Mouse (Mus musculus) lung, adult 18-20 months (tissue): ENCODE results near the gene Gm42674.

ENCODE experiments used
- DNase-seq, 2 experiments: peaks; one replicate each; pipeline ENCODE4 v3.0.0; 2022; ENCODE audit warnings: mixed read lengths in 2 of 2

Gm42674 gene

GRCm38 (mm10) chr3:90601486-90602110, at the start of gene Gm42674:
Gene Gm42674 (plus strand): TSS chr3:90601904.
- no peak for DNase-seq

GRCm38 (mm10) chr3:90552231-90552630, 49.5 kb upstream of the Gm42674 start:
- DNase-seq = no peak

DNA sequence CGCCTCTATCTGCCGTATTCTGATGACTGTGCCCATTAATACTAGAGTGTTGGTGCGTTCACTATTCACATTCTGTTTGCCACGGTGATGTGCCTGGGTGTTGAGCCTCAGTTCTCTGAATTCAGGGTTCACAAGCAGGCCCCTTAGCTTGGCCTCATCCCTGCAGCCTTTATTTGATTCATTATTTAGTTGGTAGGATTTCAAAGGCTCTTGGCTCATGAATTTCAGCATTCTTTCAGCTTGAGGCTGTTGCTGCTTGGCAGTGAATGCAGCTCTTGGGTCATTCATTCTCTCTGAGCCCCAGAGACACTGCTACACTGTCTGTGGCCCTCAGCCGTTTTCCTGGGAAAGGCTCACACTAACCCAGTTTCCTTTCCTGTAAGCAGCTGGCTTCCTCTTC, 45.8 kb upstream of the Gm42674 start:
- DNase-seq = no peak

- DNase-seq = no peak
These were observed 41.6 kb upstream of the Gm42674 start, which contains the start of gene S100a3 for GRCm38 (mm10) chr3:90560008-90560628. Gene S100a3 (plus strand): TSS chr3:90560578.

DNA sequence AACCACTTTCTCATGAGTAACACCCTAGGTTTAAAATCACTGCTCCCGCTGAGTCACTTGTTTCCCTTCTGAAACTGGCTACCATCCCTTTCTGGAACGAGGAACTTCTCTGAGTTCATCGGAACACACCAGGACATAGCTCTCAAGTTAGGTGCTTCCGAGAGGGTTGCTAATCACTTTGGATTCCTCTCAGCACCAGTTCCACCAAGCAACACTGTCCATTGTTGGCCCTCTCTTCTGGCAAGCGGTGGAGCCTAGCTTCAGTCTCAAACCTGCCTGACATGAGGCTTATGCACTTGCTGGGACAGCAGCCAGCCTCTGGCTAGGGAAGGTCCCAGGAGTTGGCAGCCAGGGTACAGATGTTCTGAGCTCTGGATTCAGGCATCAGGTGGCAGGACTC, 27.0 kb upstream of the Gm42674 start:
- no peak for DNase-seq

DNA sequence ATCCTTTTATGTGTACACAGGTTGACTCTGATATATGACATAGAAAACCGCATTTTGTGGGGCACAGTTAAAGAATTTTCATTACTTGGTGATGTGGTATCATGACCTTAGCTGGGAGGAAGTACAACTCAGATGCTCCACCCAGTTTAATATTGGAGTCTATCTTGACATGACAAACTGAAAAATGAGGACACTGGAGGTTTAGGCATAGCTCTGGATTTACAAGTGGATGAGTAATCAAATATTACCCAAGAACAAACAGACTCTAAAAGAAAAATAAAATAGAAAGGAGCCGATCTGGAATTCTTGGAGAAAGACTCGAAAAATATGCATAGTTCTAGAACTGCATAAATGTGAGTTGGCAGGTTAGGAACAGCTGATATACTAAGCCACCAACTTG, 26.4 kb upstream of the Gm42674 start:
- DNase-seq = no peak

DNA sequence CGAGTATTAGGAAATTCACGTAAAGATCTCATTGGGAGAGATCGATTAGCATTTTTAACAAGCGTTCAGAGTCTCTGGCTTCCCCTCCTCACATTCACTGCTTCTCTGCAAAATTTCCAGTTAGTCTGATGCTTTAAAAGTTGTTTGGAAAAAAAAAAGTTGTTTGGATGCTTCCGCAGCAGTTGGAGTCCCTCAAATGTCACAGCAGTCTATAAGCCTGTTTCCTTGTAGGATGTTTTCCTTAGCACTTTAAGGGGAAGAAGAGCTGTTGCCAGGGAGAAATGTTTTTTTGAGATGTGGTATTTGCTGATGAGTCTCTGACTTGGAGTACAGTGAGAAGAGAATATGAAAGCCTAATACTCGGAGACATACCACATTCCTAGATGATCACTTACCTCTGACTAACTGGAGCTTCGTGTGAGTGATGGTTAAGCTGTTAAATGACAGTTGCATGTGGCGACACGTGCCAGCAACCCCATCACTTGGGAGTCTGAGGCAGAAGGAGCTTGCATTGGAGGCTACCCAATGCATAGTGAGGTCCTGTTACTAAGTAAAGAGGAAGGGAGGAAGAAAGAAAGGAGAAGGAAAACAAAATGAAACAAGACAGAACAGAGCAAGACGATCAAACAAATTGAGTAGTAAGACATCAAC, 25.2 kb upstream of the Gm42674 start:
- no peak for DNase-seq

DNA sequence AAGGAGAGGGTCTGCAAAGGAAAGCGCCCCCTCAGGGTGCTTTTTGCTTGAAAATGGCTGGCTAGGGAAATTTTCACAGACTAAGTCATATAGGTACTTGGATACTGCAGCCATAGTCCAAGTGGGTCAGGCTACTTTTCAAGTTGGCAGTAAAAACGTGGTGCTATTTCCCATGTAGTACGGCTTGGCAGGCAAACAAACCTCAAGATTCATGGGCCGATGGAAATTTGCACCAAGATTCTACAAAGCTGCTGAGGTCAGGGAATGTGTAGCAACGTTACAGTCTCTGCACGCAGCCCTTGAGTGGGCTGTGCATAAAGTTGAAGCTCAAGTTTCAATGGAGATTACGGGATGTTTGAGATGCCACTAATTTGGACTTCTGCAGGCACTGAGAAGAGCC, 22.3 kb upstream of the Gm42674 start:
- no peak for DNase-seq

GRCm38 (mm10) chr3:90581141-90581540, 20.6 kb upstream of the Gm42674 start:
- no peak for DNase-seq

- DNase-seq = no peak
These were observed 19.5 kb upstream of the Gm42674 start for GRCm38 (mm10) chr3:90582156-90582555.

DNA sequence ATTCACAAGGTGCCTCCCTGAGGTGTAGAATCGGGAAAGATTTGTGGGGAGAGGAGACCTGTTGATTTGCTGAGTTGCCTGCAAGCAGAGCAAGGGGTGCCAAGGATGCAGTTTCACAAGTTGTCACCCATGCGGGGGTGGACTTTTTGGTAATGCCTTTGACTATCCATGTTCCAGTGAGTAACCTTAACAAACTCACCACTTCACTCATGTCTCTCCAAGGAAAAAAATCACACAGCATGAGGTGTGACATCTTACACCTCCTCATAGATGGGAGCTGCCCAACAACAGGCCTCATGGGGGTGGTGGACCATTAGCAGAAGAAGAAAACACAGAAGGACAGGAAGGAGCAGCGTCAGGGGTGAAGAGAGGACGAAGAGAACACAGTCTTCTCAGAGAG, 19.1 kb upstream of the Gm42674 start:
- no peak for DNase-seq

GRCm38 (mm10) chr3:90583893-90584292, 17.8 kb upstream of the Gm42674 start:
- no peak for DNase-seq

DNA sequence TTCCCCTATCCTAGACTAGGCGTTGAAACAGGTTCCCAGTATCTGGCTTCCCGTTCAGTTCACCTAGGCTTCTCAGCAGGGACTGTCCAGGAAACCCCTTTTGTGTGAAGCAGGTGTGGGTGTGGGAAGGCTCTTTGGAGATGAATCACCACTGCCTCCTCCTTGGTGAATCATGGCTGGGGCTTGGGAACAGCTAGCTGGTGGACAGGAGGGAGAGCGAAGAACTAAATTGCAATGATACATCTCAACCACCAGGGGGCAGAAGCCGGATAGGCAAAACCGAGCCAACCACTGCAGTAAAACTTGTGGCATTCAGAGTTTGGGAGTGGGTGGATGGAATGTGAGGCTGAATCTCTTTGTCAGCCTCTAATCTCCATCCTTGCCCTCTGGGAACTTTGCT, 16.1 kb upstream of the Gm42674 start:
- DNase-seq = peak; percentile 63 to 78

DNA sequence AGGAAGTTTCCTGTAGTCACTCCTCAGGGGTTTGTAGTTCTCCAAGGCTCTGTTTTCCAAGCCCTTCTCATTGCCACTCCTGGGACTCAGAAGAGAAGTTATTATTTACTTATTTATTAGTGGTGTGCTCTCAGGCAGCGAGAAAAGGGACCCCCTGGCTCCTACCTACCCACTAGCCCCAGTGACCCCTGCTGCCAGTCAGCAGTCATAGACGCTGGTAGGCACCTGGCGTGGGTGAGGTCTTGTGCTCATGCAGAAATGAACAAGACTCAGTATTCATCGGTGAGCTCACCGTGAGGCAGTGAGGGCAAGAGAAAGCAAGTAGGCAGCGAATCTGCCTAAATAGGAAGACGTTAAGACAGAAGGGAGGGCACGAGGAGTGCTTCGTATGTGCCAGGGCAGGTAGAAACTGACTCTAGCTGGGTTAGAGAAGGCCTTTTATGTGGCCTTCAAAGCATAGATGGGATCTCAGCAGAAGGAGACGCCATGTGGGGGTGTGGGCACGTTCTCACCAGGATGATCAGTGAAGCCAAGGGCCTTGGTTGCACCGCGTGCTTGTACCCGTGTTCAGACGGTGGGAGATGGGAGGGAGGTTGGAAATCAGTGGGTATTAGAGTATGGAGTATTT, 15.6 kb upstream of the Gm42674 start:
- no peak for DNase-seq

DNA sequence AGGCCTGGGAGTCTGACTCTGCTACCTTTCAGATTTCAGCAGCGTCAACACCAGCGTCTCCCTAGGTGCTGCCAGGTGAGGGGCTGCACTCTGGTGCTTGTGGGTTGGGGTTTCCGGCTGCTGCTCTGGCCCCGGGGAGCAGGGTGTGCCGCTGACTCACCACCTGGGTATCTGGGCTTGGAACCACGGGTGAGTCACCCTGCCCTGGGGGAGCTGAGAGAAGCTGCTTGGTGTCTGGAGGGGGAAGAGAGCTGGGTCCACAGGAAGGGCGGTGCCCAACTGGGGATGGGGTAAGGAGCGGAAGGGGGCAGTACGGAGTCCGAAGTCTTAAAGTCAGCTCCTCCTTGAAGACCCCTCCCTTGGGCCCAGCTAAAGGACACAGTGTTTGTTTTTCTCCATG, 14.8 kb upstream of the Gm42674 start:
- peak; percentile 90 to 92 for DNase-seq

DNA sequence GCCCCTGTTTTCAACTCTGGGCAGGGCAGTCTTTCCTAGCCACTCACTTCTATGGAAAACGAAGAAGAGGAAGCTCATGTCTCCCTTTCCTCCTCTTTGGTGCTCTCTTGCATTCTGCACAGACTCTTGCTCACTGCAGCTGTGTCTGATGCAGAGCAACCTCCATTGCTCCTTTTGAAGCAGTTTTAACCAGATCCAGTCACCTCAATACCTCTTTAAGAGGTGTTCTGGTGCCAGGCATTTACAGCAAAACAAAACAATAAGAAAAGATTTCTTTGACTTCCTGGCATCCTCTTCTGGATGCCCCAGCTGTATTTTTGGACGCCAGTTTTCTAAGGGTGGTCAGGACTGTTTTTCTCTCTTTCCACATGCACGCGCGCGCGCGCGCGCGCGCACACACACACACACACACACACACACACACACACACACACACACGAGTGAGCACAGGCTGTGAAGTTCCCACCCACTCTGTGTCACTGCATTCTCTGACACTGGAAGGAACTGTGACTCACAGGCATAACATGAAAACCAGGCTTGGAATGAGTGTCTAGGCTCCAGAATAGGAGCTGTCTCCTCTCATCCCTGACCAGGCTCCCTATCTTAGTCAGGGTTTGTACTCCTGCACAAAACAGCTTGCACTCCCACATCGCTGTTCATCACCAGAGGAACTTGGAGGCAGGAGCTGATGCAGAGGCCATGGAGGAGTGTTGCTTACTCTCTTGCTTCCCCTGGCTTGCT, 14.2 kb upstream of the Gm42674 start:
- peak; percentile 39 to 42 for DNase-seq

GRCm38 (mm10) chr3:90589390-90589789, 12.3 kb upstream of the Gm42674 start:
- DNase-seq = no peak

DNA sequence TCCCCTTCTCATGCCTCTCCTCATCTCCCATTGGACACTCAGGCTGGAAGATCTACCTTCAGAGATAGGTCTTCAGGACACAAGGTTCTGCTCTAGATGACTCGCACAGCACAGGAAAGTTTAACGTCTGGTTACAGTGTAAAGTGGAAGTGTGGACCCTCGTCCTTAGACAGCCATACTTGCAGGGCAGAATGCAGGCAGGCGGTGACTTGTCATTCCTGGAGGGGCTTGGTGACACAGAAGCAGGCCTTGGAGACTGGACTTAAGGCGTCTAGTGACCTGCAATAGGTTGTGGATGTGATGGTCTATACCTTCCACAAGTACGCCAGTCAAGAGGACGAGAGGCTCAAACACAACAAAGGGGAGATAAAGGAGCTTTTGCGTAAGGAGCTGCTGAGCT, 11.8 kb upstream of the Gm42674 start, which contains the start of gene S100a2:
Gene S100a2 (plus strand): TSS at position 301 of the 400 bp plus-strand sequence.
- no peak for DNase-seq

GRCm38 (mm10) chr3:90594466-90594865, 7.2 kb upstream of the Gm42674 start:
- no peak for DNase-seq

GRCm38 (mm10) chr3:90595556-90595955, 6.1 kb upstream of the Gm42674 start:
- DNase-seq = no peak

GRCm38 (mm10) chr3:90596810-90597209, 4.9 kb upstream of the Gm42674 start:
- DNase-seq = no peak

- DNase-seq = no peak
These were observed 4.0 kb upstream of the Gm42674 start for GRCm38 (mm10) chr3:90597736-90598135.

GRCm38 (mm10) chr3:90598212-90598611, 3.5 kb upstream of the Gm42674 start:
- no peak for DNase-seq
